Mouse (Mus musculus): ENCODE measurements at regions not wholly inside any gene's neighbourhood (a gene's known extent, or its start where the extent isn't known, plus 50 kb on each side); places are given as distances from the start of the nearest gene placed in this dataset.

- DNase-seq (ENCODE audit: low spot score) (no peak), ATAC-seq (replicated peaks; ENCODE audit: low FRiP score) (no peak)
- H3K4me2 ChIP-seq (ENCODE audit: low read depth, low read length, severe bottlenecking): no peak overlapping the region
- 85% methylated on average over 1 of the region's 1 CpGs for WGBS
- no peaks in the 10 kb centered on the region for H3K4me1 ChIP-seq (replicated peaks; ENCODE audit: control insufficient read depth, insufficient read depth, low read length)
- H3K36me3 ChIP-seq (ENCODE audit: control insufficient read depth, insufficient read depth, low read length): no peaks in the 10 kb centered on the region
- H3K9me3 ChIP-seq (ENCODE audit: control insufficient read depth, low read length): no peaks in the 10 kb centered on the region
- H3K27ac ChIP-seq (ENCODE audit: low read depth, low read length): no peak overlapping the region
- no peaks in the 10 kb centered on the region for H3K27me3 ChIP-seq (ENCODE audit: control insufficient read depth, insufficient read depth, low read length)
- H3K9ac ChIP-seq (ENCODE audit: low read length): no peak overlapping the region
- H3K4me3 ChIP-seq (ENCODE audit: low read depth, low read length): no peak overlapping the region
These were observed 538.4 kb upstream of the Sema6d start for GRCm38 (mm10) chr2:123551249-123551850.

DNA sequence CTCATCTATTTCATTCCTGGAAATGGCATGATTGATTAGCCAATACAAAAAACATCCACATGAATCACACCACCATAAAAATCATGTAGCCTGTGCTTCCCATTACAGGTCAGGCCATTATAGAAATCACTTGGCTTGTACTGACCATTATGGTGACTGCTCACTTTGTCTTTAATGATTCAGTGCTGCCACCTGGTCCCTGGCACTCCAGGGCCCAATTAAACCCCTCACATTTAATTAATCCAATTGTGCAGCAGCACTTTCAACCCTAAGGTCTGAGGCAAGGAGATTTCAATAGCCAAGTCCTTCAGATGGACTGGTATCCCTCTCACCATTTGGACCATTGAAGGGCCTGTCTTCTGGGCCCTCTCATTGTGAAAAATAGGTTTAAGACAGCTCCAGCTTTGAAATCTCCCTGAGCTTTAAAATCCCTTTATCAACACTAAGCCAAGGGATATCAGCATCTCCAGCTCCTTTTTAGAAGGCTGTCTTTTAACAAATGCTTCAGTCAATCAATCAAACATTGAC, 531.6 kb upstream of the Sema6d start:
- ATAC-seq (replicated peaks; ENCODE audit: low FRiP score) (no peak; the same call in 1 of the 2 replicates), DNase-seq (ENCODE audit: low spot score) (no peak)

More for the DNA sequence above, 531.6 kb upstream of the Sema6d start:
- no peaks in the 10 kb centered on the region for H3K4me1 ChIP-seq (replicated peaks; ENCODE audit: control insufficient read depth, insufficient read depth, low read length)
- H3K4me3 ChIP-seq (ENCODE audit: low read depth, low read length): no peak overlapping the region
- H3K9ac ChIP-seq (ENCODE audit: low read length): no peak overlapping the region
- H3K9me3 ChIP-seq (ENCODE audit: control insufficient read depth, low read length): no peaks in the 10 kb centered on the region
- no peaks in the 10 kb centered on the region for H3K36me3 ChIP-seq (ENCODE audit: control insufficient read depth, insufficient read depth, low read length)
- H3K27me3 ChIP-seq (ENCODE audit: control insufficient read depth, insufficient read depth, low read length): no peaks in the 10 kb centered on the region
- H3K4me2 ChIP-seq (ENCODE audit: low read depth, low read length, severe bottlenecking): no peak overlapping the region
- H3K27ac ChIP-seq (ENCODE audit: low read depth, low read length): no peak overlapping the region
